Mouse (Mus musculus): ENCODE measurements around the gene Folr1.

DNA sequence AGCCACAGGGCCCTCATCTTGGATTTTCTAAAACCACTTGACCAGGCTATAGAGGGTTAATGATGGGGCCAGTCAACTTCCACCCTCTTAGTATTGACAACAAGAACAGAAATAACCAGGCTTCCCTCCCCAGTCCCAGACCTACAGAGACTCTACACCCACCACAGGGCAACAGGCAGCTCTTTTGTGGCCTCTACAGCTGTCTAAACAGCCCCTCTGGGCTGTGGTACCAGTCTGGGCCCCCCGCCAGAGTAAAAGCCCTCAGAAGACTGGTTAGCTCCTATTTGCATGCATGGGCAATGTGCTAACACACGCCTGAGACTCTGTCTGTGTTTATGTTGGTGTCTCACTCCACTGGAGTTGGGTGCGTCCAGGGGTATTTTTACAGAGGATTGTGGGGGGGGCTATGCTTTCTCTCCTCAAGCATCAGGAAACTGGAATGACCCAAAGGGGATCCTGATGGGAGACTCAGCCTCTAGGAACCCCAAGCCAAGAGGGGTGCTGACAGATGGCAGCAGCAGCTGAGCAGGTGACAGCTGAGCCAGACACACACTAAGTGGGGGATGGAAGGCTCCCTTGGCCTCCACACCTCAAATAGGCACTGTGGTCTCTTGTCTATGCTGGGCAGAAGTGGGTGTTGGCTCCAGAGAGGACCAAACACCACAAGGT is 36.5 kb downstream of the Folr1 start:
- no peak for TF ChIP-seq CTCF (IDR thresholded peaks at IDR 0.05; ENCODE audit: borderline replicate concordance, insufficient read depth, low read depth, low read length)
- TF ChIP-seq POLR2A (IDR thresholded peaks at IDR 0.05; ENCODE audit: borderline replicate concordance, insufficient read depth, low read length), result no peak

Data from cerebellum, adult 2 months (tissue).